Mouse (Mus musculus) Patski (cell line): ENCODE data around the gene Kcnj6. TPM values are rescaled to one million over a fixed set of nuclear protein-coding genes. Genes with fewer than 3 reads are reported as not detected.
A peak's percentile ranks its signal among the peaks of the same experiment; 100 is the strongest.

Experiments used
- ATAC-seq: fragments of 100-300 bp; one replicate; pipeline ENCODE4 v1.8.0; 2021
- CTCF ChIA-PET: fragments of 350-600 bp; sonication (Branson Sonifier 250); formaldehyde crosslinking; loops from one replicate; lab custom pipeline; 2022; ENCODE audit warnings: inconsistent platforms; lab: Charles Lee
- POLR2A ChIA-PET: fragments of 350-600 bp; sonication (Branson Sonifier 250); formaldehyde crosslinking; loops from one replicate; lab custom pipeline; 2022; ENCODE audit warnings: antibody characterized with exemption, inconsistent platforms; lab: Charles Lee
- DNase-seq: peaks from one replicate; pipeline ENCODE4 v3.0.0-alpha.2; 2011; ENCODE audit warnings: low read depth, low spot score
- H3K27me3 ChIP-seq: fragments of 371-371 bp; one replicate; pipeline ENCODE4 v1.5.1; 2021
- CTCF ChIP-seq: fragments of 100-300 bp; IDR thresholded peaks from one replicate; pipeline ENCODE4 v1.5.1; 2021
- in situ Hi-C: fragments of 300-500 bp; cut with MboI; formaldehyde crosslinking; loops from 3 replicates; pipeline ENCODE4 v1.11.1; 2018; ENCODE audit warnings: low pct_unique_long_range_greater_than_20kb, mixed read lengths
- polyA plus RNA-seq: library from polyadenylated mRNA; unstranded; gene quantifications from one replicate; pipeline ENCODE4 v1.2.3, GENCODE M21; 2021

The Kcnj6 gene
- polyA plus RNA-seq, 1 experiment from 2014 or later, result not detected

DNA sequence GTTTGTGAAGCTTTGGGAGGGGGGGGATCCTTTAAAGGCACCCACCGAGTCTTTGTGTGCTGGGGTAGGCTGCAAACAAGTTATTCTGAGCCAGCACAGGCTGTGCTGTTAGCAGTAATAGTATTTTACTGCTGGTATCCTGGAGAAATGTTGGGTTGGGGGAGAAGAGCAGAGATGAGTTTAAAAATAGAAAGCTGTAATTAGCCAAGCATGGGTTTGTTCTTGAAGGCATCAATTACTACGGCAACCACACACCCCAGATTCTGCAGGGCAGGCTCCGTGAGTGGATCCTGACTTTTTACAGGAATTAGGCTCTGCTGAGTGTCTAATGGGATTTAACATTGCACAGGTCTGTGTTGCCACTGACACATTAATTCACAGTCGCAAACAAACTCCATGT, 278.6 kb downstream of the Kcnj6 start:
- TF ChIP-seq CTCF, result no peak
- CTCF ChIA-PET, result interaction anchor here (1.0 kb wide), 1 partner anchor 13 kb away, joined by 4 read pairs; no protein-coding TSS in a partner anchor
- POLR2A ChIA-PET, result no interaction called here
- DNase-seq (peak; percentile 47), ATAC-seq (peak; percentile 56)
- in situ Hi-C loops, result no loop called here
- H3K27me3 ChIP-seq, result no peaks in the 10 kb centered on the region

- POLR2A ChIA-PET, result no interaction called here
- CTCF ChIA-PET, result interaction anchor here (1.2 kb wide), 1 partner anchor 11 kb away, joined by 3 read pairs; no protein-coding TSS in a partner anchor
- in situ Hi-C loops, result no loop called here
- no peaks in the 10 kb centered on the region for H3K27me3 ChIP-seq
- no peak for TF ChIP-seq CTCF
- ATAC-seq (no peak), DNase-seq (no peak)
Observed at GRCm38 (mm10) chr16:94717051-94717450, 280.4 kb downstream of the Kcnj6 start.

DNA sequence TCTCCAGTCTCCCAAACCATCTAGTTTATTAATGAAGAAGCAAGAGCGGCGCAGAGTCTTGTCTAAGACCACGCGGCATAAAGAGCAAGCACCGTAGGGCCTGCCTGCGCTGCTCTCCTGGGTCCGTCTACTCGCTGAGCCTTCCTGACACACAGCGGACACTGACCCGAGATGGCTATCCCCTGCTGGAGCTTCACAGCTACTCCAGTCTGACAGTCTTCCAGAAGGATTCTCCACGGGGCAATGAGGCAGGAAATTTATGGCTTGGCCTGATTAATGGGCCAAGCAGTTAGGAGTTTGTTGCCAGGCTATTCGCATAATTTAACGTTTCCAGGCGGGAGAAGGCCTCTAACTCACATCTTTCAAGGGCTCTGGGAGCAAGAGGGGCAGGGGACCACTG, 283.0 kb downstream of the Kcnj6 start:
- CTCF ChIA-PET, result no interaction called here
- DNase-seq (no peak), ATAC-seq (peak; percentile 44)
- TF ChIP-seq CTCF, result no peak
- in situ Hi-C loops, result no loop called here
- H3K27me3 ChIP-seq, result no peaks in the 10 kb centered on the region
- POLR2A ChIA-PET, result no interaction called here

- DNase-seq, result no peak
- no peak for TF ChIP-seq CTCF
- H3K27me3 ChIP-seq, result no peaks in the 10 kb centered on the region
- CTCF ChIA-PET, result interaction anchor here (0.9 to 1.5 kb wide), 2 partner anchors 8 to 23 kb away, joined by 5 read pairs; no protein-coding TSS in a partner anchor
- in situ Hi-C loops, result no loop called here
- POLR2A ChIA-PET, result no interaction called here
- no peak for ATAC-seq
Observed at GRCm38 (mm10) chr16:94713480-94714094, 283.9 kb downstream of the Kcnj6 start.

DNA sequence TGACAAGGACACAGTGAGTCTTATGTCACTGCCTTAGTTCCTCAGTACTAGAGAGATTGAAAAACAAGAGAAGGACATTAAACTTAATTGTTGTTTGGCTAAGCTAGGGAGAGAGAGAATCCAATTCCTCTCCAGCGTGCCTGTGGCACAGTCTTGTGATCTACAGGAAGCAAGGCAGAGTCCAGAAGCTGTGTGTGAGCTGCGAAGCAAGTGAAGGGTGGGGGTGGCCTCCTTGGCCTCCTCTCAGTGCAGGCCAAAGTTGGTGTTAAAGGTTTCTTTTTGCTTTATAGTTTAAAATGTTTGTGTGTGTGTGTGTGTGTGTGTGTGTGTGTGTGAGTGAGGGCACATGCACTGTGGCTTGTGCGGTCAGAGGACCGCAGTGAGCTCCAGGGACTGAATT, 295.5 kb downstream of the Kcnj6 start:
- in situ Hi-C loops, result no loop called here
- TF ChIP-seq CTCF, result no peak
- ATAC-seq, result no peak
- CTCF ChIA-PET, result interaction anchor here (3.1 kb wide), 1 partner anchor 8 kb away, joined by 8 read pairs; no protein-coding TSS in a partner anchor
- POLR2A ChIA-PET, result no interaction called here
- DNase-seq, result no peak
- H3K27me3 ChIP-seq, result no peaks in the 10 kb centered on the region

DNA sequence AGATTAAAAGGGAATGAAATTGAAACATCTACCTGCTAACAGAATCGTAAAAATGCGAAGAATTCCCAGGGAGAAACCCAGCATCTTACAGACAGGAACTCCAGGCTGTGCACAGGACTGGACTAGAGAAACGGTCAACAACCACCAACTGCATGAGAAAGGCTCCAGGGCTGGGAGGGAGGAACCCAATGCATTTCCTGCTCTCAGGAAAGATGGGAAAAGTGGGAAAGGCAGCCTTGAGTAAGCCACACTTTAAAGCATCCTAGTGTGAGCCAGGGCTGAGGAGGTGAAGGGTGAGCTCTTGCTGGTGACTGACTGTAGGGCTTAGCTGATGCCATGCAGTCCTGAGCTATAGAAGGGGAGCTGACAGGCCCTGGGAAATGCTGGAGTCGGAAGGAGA, 296.4 kb downstream of the Kcnj6 start:
- POLR2A ChIA-PET, result no interaction called here
- no peak for DNase-seq
- TF ChIP-seq CTCF, result no peak
- no peaks in the 10 kb centered on the region for H3K27me3 ChIP-seq
- CTCF ChIA-PET, result interaction anchor here (3.1 kb wide), 1 partner anchor 9 kb away, joined by 8 read pairs; no protein-coding TSS in a partner anchor
- in situ Hi-C loops, result no loop called here
- ATAC-seq, result no peak
